In the genomic region with DNA sequence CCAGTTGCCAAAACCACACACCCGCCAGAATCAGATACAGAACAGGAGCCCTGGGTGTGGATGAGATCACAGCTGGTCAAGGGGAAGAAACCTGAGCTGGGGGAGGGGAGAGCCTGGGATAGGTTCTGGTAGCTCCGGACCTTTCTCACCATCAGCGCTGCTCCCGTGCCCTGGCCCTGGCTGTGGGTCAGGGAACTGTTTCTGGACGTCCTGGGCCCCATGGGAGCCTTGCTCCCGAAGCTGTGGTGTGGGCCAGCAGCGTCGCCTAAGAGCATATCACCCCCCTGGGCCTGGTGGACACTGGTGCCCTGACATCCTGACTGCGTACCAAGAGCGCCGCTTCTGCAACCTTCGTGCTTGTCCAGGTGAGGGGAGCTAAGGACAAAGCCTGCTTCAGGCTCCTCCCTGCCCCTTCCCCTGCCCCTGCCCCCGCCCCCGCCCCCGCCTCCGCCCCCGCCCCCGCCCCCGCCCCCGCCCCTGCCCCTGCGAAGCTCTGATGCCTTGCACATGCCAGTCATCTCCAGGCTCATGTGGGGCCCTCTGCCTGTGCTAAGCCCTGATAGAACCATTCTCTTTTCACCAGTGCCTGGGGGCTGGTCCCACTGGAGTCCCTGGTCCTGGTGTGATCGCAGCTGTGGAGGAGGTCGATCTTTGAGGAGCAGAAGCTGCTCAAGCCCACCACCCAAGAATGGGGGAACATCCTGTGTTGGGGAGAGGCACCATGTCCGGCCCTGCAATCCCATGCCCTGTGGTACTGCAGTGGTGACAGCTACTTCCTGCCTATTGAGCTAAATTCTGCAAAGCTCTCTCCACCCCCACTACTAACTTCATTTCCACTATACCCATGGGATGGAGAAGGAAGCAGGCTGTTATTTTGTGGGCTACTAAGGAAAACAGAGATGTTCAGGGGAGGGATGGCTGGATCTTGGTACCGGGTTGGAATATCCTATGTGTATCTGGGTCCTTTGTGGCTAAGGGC, we compare ENCODE assay signal across 7 mouse cellular contexts. TPM values are rescaled to one million over a fixed set of nuclear protein-coding genes. Genes with fewer than 3 reads are reported as not detected.
DNase-seq lines count a peak whose midpoint lies in the region; ATAC-seq and TF ChIP-seq lines count a peak whose summit lies in the region.

No protein-coding gene starts in this region.

- H3K36me3 ChIP-seq in forebrain, embryonic 12.5 days (replicated peaks): no peaks in the 10 kb centered on the region
- no peaks in the 10 kb centered on the region for H3K36me3 ChIP-seq in limb, embryonic 15.5 days
- H3K36me3 ChIP-seq in stomach, embryonic 15.5 days: no peaks in the 10 kb centered on the region

- peak; percentile 13 for DNase-seq in c-Kit-positive CD71-negative TER-119-negative erythroid progenitor cells, embryonic 14.5 days (ENCODE audit: low read depth)
- peak; percentile 41 for DNase-seq in heart, postnatal 4 days
- no peak for DNase-seq in layer of hippocampus, adult 2 months (ENCODE audit: low spot score in 2 of 2)
- DNase-seq in left cerebral cortex, postnatal 4 days: no peak

- peak overlapping the region; percentile 47 for H3K4me2 ChIP-seq in forebrain, embryonic 12.5 days
- peak overlapping the region; percentile 73 for H3K4me2 ChIP-seq in limb, embryonic 15.5 days
- peak overlapping the region; percentile 51 for H3K4me2 ChIP-seq in stomach, embryonic 15.5 days

- H3K27me3 ChIP-seq in forebrain, embryonic 12.5 days: no peaks in the 10 kb centered on the region; the same call in 1 of the 2 replicates
- H3K27me3 ChIP-seq in limb, embryonic 15.5 days: no peaks in the 10 kb centered on the region
- H3K27me3 ChIP-seq in stomach, embryonic 15.5 days (replicated peaks): no peaks in the 10 kb centered on the region

- ATAC-seq in forebrain, embryonic 12.5 days (ENCODE audit: low FRiP score): peak; percentile 23; the same call in 1 of the 2 replicates
- no peak for ATAC-seq in limb, embryonic 15.5 days (ENCODE audit: insufficient number of reproducible peaks, low FRiP score, low TSS enrichment, low read depth)
- ATAC-seq in stomach, embryonic 15.5 days (ENCODE audit: insufficient read depth, low FRiP score, low read depth): peak; percentile 31; the same call in 1 of the 2 replicates

- peak overlapping the region; percentile 16 for H3K4me3 ChIP-seq in forebrain, embryonic 12.5 days (replicated peaks)
- H3K4me3 ChIP-seq in limb, embryonic 15.5 days: peak overlapping the region; percentile 39
- peak overlapping the region; percentile 22; the same call in 1 of the 2 replicates for H3K4me3 ChIP-seq in stomach, embryonic 15.5 days (replicated peaks)
- H3K4me3 ChIP-seq in layer of hippocampus, adult 2 months: no peak overlapping the region

- WGBS in forebrain, embryonic 12.5 days: 15% methylated on average over 20 of the region's 25 CpGs
- WGBS in limb, embryonic 15.5 days: 13% methylated on average over 16 of the region's 25 CpGs
- WGBS in stomach, embryonic 15.5 days: 7% methylated on average over 24 of the region's 25 CpGs

- H3K9ac ChIP-seq in forebrain, embryonic 12.5 days: no peak overlapping the region
- H3K9ac ChIP-seq in limb, embryonic 15.5 days: 0 out of 2 replicates have a peak overlapping the region, but pooled peaks have one; percentile 26
- H3K9ac ChIP-seq in stomach, embryonic 15.5 days: no peak overlapping the region

- H3K9me3 ChIP-seq in forebrain, embryonic 12.5 days: no peaks in the 10 kb centered on the region
- no peaks in the 10 kb centered on the region for H3K9me3 ChIP-seq in limb, embryonic 15.5 days
- no peaks in the 10 kb centered on the region for H3K9me3 ChIP-seq in stomach, embryonic 15.5 days

- no peak for TF ChIP-seq CTCF in layer of hippocampus, adult 2 months (conservative IDR thresholded peaks at IDR 0.05)

- peaks cover 15% of the 10 kb centered on the region for H3K4me1 ChIP-seq in forebrain, embryonic 12.5 days
- peaks cover 20% of the 10 kb centered on the region for H3K4me1 ChIP-seq in limb, embryonic 15.5 days
- H3K4me1 ChIP-seq in stomach, embryonic 15.5 days: 0 out of 2 replicates have a peak, but pooled peaks cover 10% of the 10 kb centered on the region

- intact Hi-C loops in left cerebral cortex, postnatal 4 days (cut with DNase I): no loop called here

- H3K27ac ChIP-seq in forebrain, embryonic 12.5 days: no peak overlapping the region
- H3K27ac ChIP-seq in limb, embryonic 15.5 days: 0 out of 2 replicates have a peak overlapping the region, but pooled peaks have one; percentile 11
- H3K27ac ChIP-seq in stomach, embryonic 15.5 days: no peak overlapping the region
- no peak overlapping the region for H3K27ac ChIP-seq in layer of hippocampus, adult 2 months

RNA-seq across cellular contexts. Expression of a gene that starts 40.0 kb away (rescaled TPM):
- polyA plus RNA-seq in forebrain, embryonic 12.5 days (2016; fragmentation: Nextera tagmentation; extraction: Ambion mirVana): 0.40 and 0.53 TPM in 2 replicates
- under 1 TPM; 0.38 to 0.64 TPM for total RNA-seq in heart, postnatal 4 days (2021)
- polyA plus RNA-seq in limb, embryonic 15.5 days (2015; fragmentation: Nextera tagmentation; extraction: Ambion mirVana): 0.25 and 0.31 TPM in 2 replicates
- 0.26 and 0.27 TPM in 2 replicates for polyA plus RNA-seq in stomach, embryonic 15.5 days (2015; fragmentation: Nextera tagmentation; extraction: Ambion mirVana)
- total RNA-seq in layer of hippocampus, adult 2 months (2021): 1 to 10 TPM in 1 of 2 experiments, under 1 TPM in 1; 0.92 to 1.5 TPM
- total RNA-seq in left cerebral cortex, postnatal 4 days (2021): under 1 TPM; 0.08 TPM

RNA-seq across cellular contexts. Expression of a gene that starts 42.4 kb away (rescaled TPM):
- polyA plus RNA-seq in forebrain, embryonic 12.5 days (2016; fragmentation: Nextera tagmentation; extraction: Ambion mirVana): 22.1 and 22.7 TPM in 2 replicates
- total RNA-seq in heart, postnatal 4 days (2021): 10 to 100 TPM; 17.1 to 25.9 TPM
- 23.6 and 25.4 TPM in 2 replicates for polyA plus RNA-seq in limb, embryonic 15.5 days (2015; fragmentation: Nextera tagmentation; extraction: Ambion mirVana)
- 25.3 and 26.2 TPM in 2 replicates for polyA plus RNA-seq in stomach, embryonic 15.5 days (2015; fragmentation: Nextera tagmentation; extraction: Ambion mirVana)
- 10 to 100 TPM; 20.2 to 25.8 TPM for total RNA-seq in layer of hippocampus, adult 2 months (2021)
- total RNA-seq in left cerebral cortex, postnatal 4 days (2021): 10 to 100 TPM; 27.7 to 29.6 TPM

RNA-seq across cellular contexts. Expression of a gene that starts 49.4 kb away (rescaled TPM):
- 78.6 and 88.3 TPM in 2 replicates for polyA plus RNA-seq in forebrain, embryonic 12.5 days (2016; fragmentation: Nextera tagmentation; extraction: Ambion mirVana)
- 10 to 100 TPM; 14.0 to 16.4 TPM for total RNA-seq in heart, postnatal 4 days (2021)
- polyA plus RNA-seq in limb, embryonic 15.5 days (2015; fragmentation: Nextera tagmentation; extraction: Ambion mirVana): 12.2 and 13.7 TPM in 2 replicates
- polyA plus RNA-seq in stomach, embryonic 15.5 days (2015; fragmentation: Nextera tagmentation; extraction: Ambion mirVana): 22.7 and 23.4 TPM in 2 replicates
- total RNA-seq in layer of hippocampus, adult 2 months (2021): 100 to 1,000 TPM; 443 to 456 TPM
- total RNA-seq in left cerebral cortex, postnatal 4 days (2021): 100 to 1,000 TPM; 254 to 288 TPM

Comparison
In these comparisons a context has a peak if more than half of its experiments do, and no peak if none do; other contexts are left out.
1. DNase-seq: peak in c-Kit-positive CD71-negative TER-119-negative erythroid progenitor cells, embryonic 14.5 days (single experiment) and heart, postnatal 4 days (single experiment); none in layer of hippocampus, adult 2 months (0 of 2) and left cerebral cortex, postnatal 4 days (single experiment).
2. RNA of a gene that starts 49.4 kb away (total RNA-seq): 443 to 456 TPM in layer of hippocampus, adult 2 months and 254 to 288 TPM in left cerebral cortex, postnatal 4 days; 14.0 to 16.4 TPM in heart, postnatal 4 days; every median in the first group is over 10 times any median in the second.
3. Peak in every context shown above with its lines, with median percentiles within 50 percentile points of each other: H3K4me2 ChIP-seq.